Mouse (Mus musculus): Measurements from ENCODE around the gene Slc34a3. TPM values are rescaled to one million over a fixed set of nuclear protein-coding genes. Genes with fewer than 3 reads are reported as not detected.

The Slc34a3 gene
- polyA plus RNA-seq, 1 experiment from 2014 or later, result not detected

GRCm38 (mm10) chr2:25229582-25229981 is 4.6 kb downstream of the Slc34a3 start:
- Histone ChIP-seq H3K36me3 (no peaks in the 10 kb centered on the region), H3K4me3 (no peak overlapping the region), H3K27ac (0 out of 2 replicates have a peak overlapping the region, but pooled peaks have one; percentile 83), H3K9me3 (no peaks in the 10 kb centered on the region), H3K27me3 (ENCODE audit: insufficient read depth, poor library complexity, severe bottlenecking) (peaks cover 19% of the 10 kb centered on the region; the same call in 1 of the 2 replicates), H3K4me1 (replicated peaks) (peaks cover 45% of the 10 kb centered on the region)
- DNase-seq (ENCODE audit: low spot score), result no peak
- WGBS, result 88% methylated on average over 5 of the region's 5 CpGs

- H3K36me3 ChIP-seq, result no peaks in the 10 kb centered on the region
- H3K27me3 ChIP-seq (ENCODE audit: insufficient read depth, poor library complexity, severe bottlenecking), result peaks cover 19% of the 10 kb centered on the region; the same call in 1 of the 2 replicates
- no peaks in the 10 kb centered on the region for H3K9me3 ChIP-seq
- H3K27ac ChIP-seq, result peak overlapping the region; percentile 83
- WGBS, result 73% methylated on average over 6 of the region's 6 CpGs
- DNase-seq (ENCODE audit: low spot score), result no peak
- H3K4me1 ChIP-seq (replicated peaks), result peaks cover 45% of the 10 kb centered on the region
- peak overlapping the region; percentile 43 for H3K4me3 ChIP-seq
Measured at GRCm38 (mm10) chr2:25228995-25229530, 5.1 kb downstream of the Slc34a3 start.

GRCm38 (mm10) chr2:25228431-25228889 is 5.7 kb downstream of the Slc34a3 start:
- DNase-seq (ENCODE audit: low spot score), result peak; percentile 85
- Histone ChIP-seq H3K27me3 (ENCODE audit: insufficient read depth, poor library complexity, severe bottlenecking) (peaks cover 19% of the 10 kb centered on the region; the same call in 1 of the 2 replicates), H3K27ac (peak overlapping the region; percentile 83), H3K9me3 (no peaks in the 10 kb centered on the region), H3K36me3 (peaks cover 2% of the 10 kb centered on the region), H3K4me3 (peak overlapping the region; percentile 43), H3K4me1 (replicated peaks) (peaks cover 49% of the 10 kb centered on the region)
- under 1% methylated on average over 7 of the region's 7 CpGs for WGBS

- Histone ChIP-seq H3K4me1 (replicated peaks) (peaks cover 50% of the 10 kb centered on the region), H3K27me3 (ENCODE audit: insufficient read depth, poor library complexity, severe bottlenecking) (peaks cover 18% of the 10 kb centered on the region; the same call in 1 of the 2 replicates), H3K4me3 (no peak overlapping the region), H3K27ac (peak overlapping the region; percentile 64; the same call in 1 of the 2 replicates), H3K36me3 (peaks cover 13% of the 10 kb centered on the region), H3K9me3 (no peaks in the 10 kb centered on the region)
- 90% methylated on average over 4 of the region's 4 CpGs for WGBS
- DNase-seq (ENCODE audit: low spot score), result no peak
Measured at GRCm38 (mm10) chr2:25227406-25227805, 6.8 kb downstream of the Slc34a3 start.

GRCm38 (mm10) chr2:25226864-25227263 is 7.3 kb downstream of the Slc34a3 start:
- 83% methylated on average over 5 of the region's 5 CpGs for WGBS
- Histone ChIP-seq H3K27me3 (ENCODE audit: insufficient read depth, poor library complexity, severe bottlenecking) (peaks cover 13% of the 10 kb centered on the region; the same call in 1 of the 2 replicates), H3K4me1 (replicated peaks) (peaks cover 47% of the 10 kb centered on the region), H3K9me3 (no peaks in the 10 kb centered on the region), H3K4me3 (no peak overlapping the region), H3K27ac (peak overlapping the region; percentile 64), H3K36me3 (peaks cover 18% of the 10 kb centered on the region)
- DNase-seq (ENCODE audit: low spot score), result no peak

- WGBS, result 77% methylated on average over 8 of the region's 8 CpGs
- Histone ChIP-seq H3K4me1 (replicated peaks) (peaks cover 46% of the 10 kb centered on the region), H3K27ac (peak overlapping the region; percentile 97), H3K4me3 (peak overlapping the region; percentile 90), H3K36me3 (peaks cover 27% of the 10 kb centered on the region), H3K9me3 (no peaks in the 10 kb centered on the region), H3K27me3 (ENCODE audit: insufficient read depth, poor library complexity, severe bottlenecking) (peaks cover 4% of the 10 kb centered on the region; the same call in 1 of the 2 replicates)
- DNase-seq (ENCODE audit: low spot score), result no peak
Measured at GRCm38 (mm10) chr2:25225811-25226379, 8.3 kb downstream of the Slc34a3 start.

GRCm38 (mm10) chr2:25224766-25225752 is 9.1 kb downstream of the Slc34a3 start:
- WGBS, result 3% methylated on average over 41 of the region's 41 CpGs
- Histone ChIP-seq H3K9me3 (no peaks in the 10 kb centered on the region), H3K27ac (peak overlapping the region; percentile 97), H3K4me1 (replicated peaks) (peaks cover 46% of the 10 kb centered on the region), H3K36me3 (peaks cover 27% of the 10 kb centered on the region), H3K4me3 (peak overlapping the region; percentile 90), H3K27me3 (ENCODE audit: insufficient read depth, poor library complexity, severe bottlenecking) (no peaks in the 10 kb centered on the region)
- DNase-seq (ENCODE audit: low spot score), result peak; percentile 99

- H3K4me3 ChIP-seq, result peak within 1 kb of the TSS; percentile 90
- H3K27ac ChIP-seq, result peak within 1 kb of the TSS; percentile 97
- H3K4me1 ChIP-seq (replicated peaks), result peaks cover 46% of the 10 kb centered on the region
- DNase-seq (ENCODE audit: low spot score), result no peak
- under 1% methylated on average over 17 of the region's 17 CpGs for WGBS
- H3K9me3 ChIP-seq, result no peaks in the 10 kb centered on the region
- H3K36me3 ChIP-seq, result peaks cover 27% of the 10 kb centered on the region
- no peaks in the 10 kb centered on the region for H3K27me3 ChIP-seq (ENCODE audit: insufficient read depth, poor library complexity, severe bottlenecking)
Measured at GRCm38 (mm10) chr2:25224492-25224765, 9.7 kb downstream of the Slc34a3 start, which contains the start of gene Tubb4b. Gene Tubb4b, minus strand, starts transcription at chr2:25224702.

- Histone ChIP-seq H3K9me3 (no peaks in the 10 kb centered on the region), H3K27me3 (ENCODE audit: insufficient read depth, poor library complexity, severe bottlenecking) (no peaks in the 10 kb centered on the region), H3K27ac (peak overlapping the region; percentile 97), H3K4me1 (replicated peaks) (peaks cover 45% of the 10 kb centered on the region), H3K36me3 (peaks cover 27% of the 10 kb centered on the region), H3K4me3 (peak overlapping the region; percentile 90)
- DNase-seq (ENCODE audit: low spot score), result no peak
- WGBS, result 2% methylated on average over 53 of the region's 53 CpGs
Measured at GRCm38 (mm10) chr2:25223681-25224491, 10.3 kb downstream of the Slc34a3 start.

- Histone ChIP-seq H3K36me3 (peaks cover 27% of the 10 kb centered on the region), H3K9me3 (no peaks in the 10 kb centered on the region), H3K4me3 (no peak overlapping the region; the same call in 1 of the 2 replicates), H3K27me3 (ENCODE audit: insufficient read depth, poor library complexity, severe bottlenecking) (no peaks in the 10 kb centered on the region), H3K4me1 (replicated peaks) (peaks cover 33% of the 10 kb centered on the region), H3K27ac (no peak overlapping the region)
- no peak for DNase-seq (ENCODE audit: low spot score)
- 73% methylated on average over 5 of the region's 5 CpGs for WGBS
Measured at GRCm38 (mm10) chr2:25221331-25221772, 12.8 kb downstream of the Slc34a3 start.

- DNase-seq (ENCODE audit: low spot score), result no peak
- H3K36me3 ChIP-seq, result peaks cover 25% of the 10 kb centered on the region
- H3K4me3 ChIP-seq, result no peak within 1 kb of the TSS
- H3K27ac ChIP-seq, result no peak within 1 kb of the TSS
- peaks cover 22% of the 10 kb centered on the region for H3K4me1 ChIP-seq (replicated peaks)
- H3K27me3 ChIP-seq (ENCODE audit: insufficient read depth, poor library complexity, severe bottlenecking), result peaks cover 5% of the 10 kb centered on the region; the same call in 1 of the 2 replicates
- H3K9me3 ChIP-seq, result no peaks in the 10 kb centered on the region
Measured at GRCm38 (mm10) chr2:25218445-25218844, 15.7 kb downstream of the Slc34a3 start, which contains the start of gene Fam166a. Gene Fam166a, plus strand, starts transcription at chr2:25218745.

GRCm38 (mm10) chr2:25217666-25218065 is 16.5 kb downstream of the Slc34a3 start:
- no peak overlapping the region for H3K27ac ChIP-seq
- H3K27me3 ChIP-seq (ENCODE audit: insufficient read depth, poor library complexity, severe bottlenecking), result peaks cover 13% of the 10 kb centered on the region; the same call in 1 of the 2 replicates
- H3K4me1 ChIP-seq (replicated peaks), result peaks cover 16% of the 10 kb centered on the region
- 73% methylated on average over 2 of the region's 2 CpGs for WGBS
- no peak overlapping the region for H3K4me3 ChIP-seq
- H3K9me3 ChIP-seq, result no peaks in the 10 kb centered on the region
- no peak for DNase-seq (ENCODE audit: low spot score)
- H3K36me3 ChIP-seq, result peaks cover 17% of the 10 kb centered on the region
